Mouse (Mus musculus): ENCODE results near the gene Map4k3.
"Not testable (repeated sequence)": the region's sequence is repeated elsewhere in the genome, so short reads cannot be mapped to it uniquely, and the experiment has no call there.

DNA sequence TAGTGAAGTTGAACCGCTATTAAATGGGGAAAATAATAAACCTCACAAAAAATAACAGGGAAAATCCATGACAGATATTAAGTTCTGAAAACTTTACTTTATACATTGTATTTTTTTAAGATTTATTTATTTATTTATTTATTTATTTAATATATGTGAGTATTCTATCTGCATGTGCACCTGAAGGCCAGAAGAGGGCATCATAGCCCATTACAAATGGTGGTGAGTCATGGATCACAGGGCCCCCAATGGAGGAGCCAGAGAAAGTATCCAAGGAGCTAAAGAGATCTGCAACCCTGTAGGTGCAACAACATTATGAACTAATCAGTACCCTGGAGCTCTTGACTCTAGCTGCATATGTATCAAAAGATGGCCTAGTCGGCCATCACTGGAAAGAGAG, 158.6 kb downstream of the Map4k3 start:
- TF ChIP-seq POLR2A (IDR thresholded peaks at IDR 0.05; ENCODE audit: borderline replicate concordance, control insufficient read depth, low read depth, low read length); CTCF (IDR thresholded peaks at IDR 0.05; ENCODE audit: control insufficient read depth, insufficient read depth, low read length): not testable (repeated sequence)

Measured in bone marrow, adult 2 months (tissue).